Mouse (Mus musculus): ENCODE measurements at regions not wholly inside any gene's neighbourhood (a gene's known extent, or its start where the extent isn't known, plus 50 kb on each side); places are given as distances from the start of the nearest gene placed in this dataset.

- no peaks in the 10 kb centered on the region for H3K27me3 ChIP-seq
- H3K9ac ChIP-seq = no peak overlapping the region
- no peak overlapping the region for H3K4me2 ChIP-seq (replicated peaks)
- no peaks in the 10 kb centered on the region for H3K4me1 ChIP-seq
- no peaks in the 10 kb centered on the region for H3K36me3 ChIP-seq
- H3K4me3 ChIP-seq = no peak overlapping the region
- H3K27ac ChIP-seq = no peak overlapping the region
- ATAC-seq (ENCODE audit: low FRiP score, low read depth) = no peak
- no peaks in the 10 kb centered on the region for H3K9me3 ChIP-seq
- 62% methylated on average over 3 of the region's 3 CpGs for WGBS
Measured at GRCm38 (mm10) chrX:21428081-21428480, 56.3 kb upstream of the Agtr2 start.

GRCm38 (mm10) chrX:21433501-21433900 is 50.8 kb upstream of the Agtr2 start:
- H3K4me3 ChIP-seq = no peak overlapping the region
- no peak overlapping the region for H3K4me2 ChIP-seq (replicated peaks)
- no peaks in the 10 kb centered on the region for H3K36me3 ChIP-seq
- H3K9ac ChIP-seq = no peak overlapping the region
- H3K4me1 ChIP-seq = no peaks in the 10 kb centered on the region
- no peaks in the 10 kb centered on the region for H3K27me3 ChIP-seq
- ATAC-seq (ENCODE audit: low FRiP score, low read depth) = no peak
- H3K27ac ChIP-seq = no peak overlapping the region
- no peaks in the 10 kb centered on the region for H3K9me3 ChIP-seq
